Mouse (Mus musculus): ENCODE results near the gene Fbxw8. TPM values are rescaled to one million over a fixed set of nuclear protein-coding genes. Genes with fewer than 3 reads are reported as not detected.

The Fbxw8 gene
- polyA plus RNA-seq, 1 experiment from 2014 or later = 7.1 TPM

DNA sequence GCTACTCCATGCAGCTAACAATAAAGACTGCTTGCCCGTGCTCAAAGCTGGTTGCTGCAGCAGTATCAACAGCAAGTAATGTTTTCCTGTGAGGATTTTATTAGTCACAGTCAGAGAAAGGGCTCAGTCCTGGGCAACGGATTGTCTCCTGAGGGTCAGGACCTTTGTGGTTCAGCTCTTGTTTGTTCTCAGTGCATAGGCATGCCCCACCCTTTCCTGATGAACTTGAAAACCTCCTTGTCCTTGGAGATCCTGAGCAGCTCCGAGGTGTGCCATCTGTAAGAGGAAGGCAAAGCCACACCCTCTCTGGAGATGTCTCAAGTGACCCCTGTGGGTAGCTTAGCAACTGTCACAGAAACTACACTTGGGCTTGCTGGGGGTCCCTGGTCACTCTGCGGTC is 5.4 kb upstream of the Fbxw8 start:
- Histone ChIP-seq H3K4me1 (ENCODE audit: insufficient read depth) (peaks cover 3% of the 10 kb centered on the region; the same call in 1 of the 2 replicates), H3K36me3 (replicated peaks; ENCODE audit: insufficient read depth, low read length) (no peaks in the 10 kb centered on the region), H3K9ac (replicated peaks) (no peak overlapping the region), H3K4me2 (ENCODE audit: low read depth, low read length) (no peak overlapping the region), H3K9me3 (ENCODE audit: low read length) (no peaks in the 10 kb centered on the region), H3K27ac (ENCODE audit: low read depth) (no peak overlapping the region), H3K27me3 (ENCODE audit: insufficient read depth, low read length) (peaks cover 19% of the 10 kb centered on the region), H3K4me3 (ENCODE audit: low read depth, low read length) (no peak overlapping the region)
- WGBS (ENCODE audit: insufficient replicate concordance) = 27% methylated on average over 4 of the region's 4 CpGs
- DNase-seq (no peak), ATAC-seq (no peak)
- TF ChIP-seq CTCF (IDR thresholded peaks at IDR 0.05; ENCODE audit: low read depth) (no peak), EP300 (IDR thresholded peaks at IDR 0.05; ENCODE audit: low read depth) (no peak)

DNA sequence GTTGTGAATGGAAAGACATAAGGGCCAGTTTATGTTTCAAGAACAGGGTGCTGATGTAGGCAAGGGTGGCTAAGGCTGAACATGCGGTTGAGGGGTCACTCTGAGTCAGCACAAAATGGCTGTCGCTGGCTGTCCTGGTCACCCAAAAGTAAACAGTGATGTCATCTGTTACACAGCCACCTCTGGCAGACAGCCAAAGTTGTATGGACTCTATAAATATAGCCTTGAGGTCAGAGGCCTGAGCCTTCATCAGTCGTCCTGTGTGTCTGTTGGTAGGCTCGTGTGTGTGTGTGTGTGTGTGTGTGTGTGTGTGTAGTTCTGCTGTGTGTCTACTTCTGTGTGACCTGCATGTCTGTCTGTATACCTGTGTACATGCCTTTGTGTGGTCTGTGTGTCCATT is 1.7 kb upstream of the Fbxw8 start:
- ATAC-seq = peak; percentile 84
- H3K27ac ChIP-seq (ENCODE audit: low read depth) = peak overlapping the region; percentile 66
- DNase-seq = peak; percentile 77
- no peak overlapping the region for H3K9ac ChIP-seq (replicated peaks)
- no peak for TF ChIP-seq EP300 (IDR thresholded peaks at IDR 0.05; ENCODE audit: low read depth)
- no peak for TF ChIP-seq CTCF (IDR thresholded peaks at IDR 0.05; ENCODE audit: low read depth)
- no peaks in the 10 kb centered on the region for H3K9me3 ChIP-seq (ENCODE audit: low read length)
- H3K4me1 ChIP-seq (ENCODE audit: insufficient read depth) = peaks cover 7% of the 10 kb centered on the region
- no peaks in the 10 kb centered on the region for H3K36me3 ChIP-seq (replicated peaks; ENCODE audit: insufficient read depth, low read length)
- WGBS (ENCODE audit: insufficient replicate concordance) = 26% methylated on average over 4 of the region's 4 CpGs
- H3K27me3 ChIP-seq (ENCODE audit: insufficient read depth, low read length) = peaks cover 10% of the 10 kb centered on the region
- no peak overlapping the region for H3K4me2 ChIP-seq (ENCODE audit: low read depth, low read length)
- no peak overlapping the region for H3K4me3 ChIP-seq (ENCODE audit: low read depth, low read length)

DNA sequence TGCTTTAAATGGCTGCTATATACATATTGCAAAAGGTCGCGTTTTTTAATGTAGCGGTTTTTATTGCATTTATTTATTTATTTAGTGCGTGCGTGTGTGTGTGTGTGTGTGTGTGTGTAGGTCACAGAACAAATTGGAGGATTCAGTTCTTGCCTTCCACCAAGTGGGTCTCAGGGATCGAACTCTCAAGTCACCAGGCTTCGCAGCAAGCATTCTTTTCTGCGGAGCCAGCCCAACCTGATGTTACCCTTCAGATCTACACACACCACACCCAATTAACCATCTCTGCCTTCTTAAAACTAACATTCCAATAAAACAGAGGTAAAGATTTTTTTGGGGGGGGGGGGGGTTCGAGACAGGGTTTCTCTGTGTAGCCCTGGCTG is 292 bp upstream of the Fbxw8 start:
- 19% methylated on average over 9 of the region's 9 CpGs for whole genome bisulfite sequencing (ENCODE audit: insufficient replicate concordance)
- H3K9me3 ChIP-seq (ENCODE audit: low read length) = no peaks in the 10 kb centered on the region
- H3K27ac ChIP-seq (ENCODE audit: low read depth) = peak overlapping the region; percentile 39; the same call in 1 of the 2 replicates
- no peak overlapping the region for H3K9ac ChIP-seq (replicated peaks)
- no peaks in the 10 kb centered on the region for H3K36me3 ChIP-seq (replicated peaks; ENCODE audit: insufficient read depth, low read length)
- no peak for TF ChIP-seq EP300 (IDR thresholded peaks at IDR 0.05; ENCODE audit: low read depth)
- peaks cover under 1% of the 10 kb centered on the region; the same call in 1 of the 2 replicates for H3K27me3 ChIP-seq (ENCODE audit: insufficient read depth, low read length)
- H3K4me3 ChIP-seq (ENCODE audit: low read depth, low read length) = peak overlapping the region; percentile 95
- H3K4me2 ChIP-seq (ENCODE audit: low read depth, low read length) = peak overlapping the region; percentile 93
- peaks cover 7% of the 10 kb centered on the region for H3K4me1 ChIP-seq (ENCODE audit: insufficient read depth)
- ATAC-seq (no peak), DNase-seq (no peak)

DNA sequence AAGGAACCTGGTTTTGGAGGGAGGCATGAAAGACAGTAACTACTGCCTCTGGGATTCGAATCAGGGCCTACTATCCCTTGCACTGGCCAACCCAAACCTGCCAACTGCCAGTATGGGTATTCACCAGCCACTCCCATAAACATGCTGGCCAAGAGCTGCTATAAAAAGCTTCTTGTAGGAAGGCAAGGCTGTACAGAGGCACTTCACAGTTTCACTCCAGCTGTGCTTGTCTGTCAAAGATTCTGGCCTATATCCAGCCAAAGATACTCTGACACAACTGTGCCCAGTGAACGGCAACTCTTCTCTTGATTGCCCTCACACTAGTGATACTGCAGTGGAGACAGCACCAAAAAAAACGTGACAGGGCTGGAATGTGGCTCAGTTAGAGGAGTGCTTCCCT is 5.6 kb downstream of the Fbxw8 start:
- Histone ChIP-seq H3K4me2 (ENCODE audit: low read depth, low read length) (no peak overlapping the region), H3K4me1 (ENCODE audit: insufficient read depth) (peaks cover 4% of the 10 kb centered on the region), H3K9ac (replicated peaks) (no peak overlapping the region), H3K4me3 (ENCODE audit: low read depth, low read length) (no peak overlapping the region), H3K27me3 (ENCODE audit: insufficient read depth, low read length) (no peaks in the 10 kb centered on the region), H3K9me3 (ENCODE audit: low read length) (no peaks in the 10 kb centered on the region), H3K27ac (ENCODE audit: low read depth) (no peak overlapping the region), H3K36me3 (replicated peaks; ENCODE audit: insufficient read depth, low read length) (no peaks in the 10 kb centered on the region)
- TF ChIP-seq EP300 (IDR thresholded peaks at IDR 0.05; ENCODE audit: low read depth) (no peak), CTCF (IDR thresholded peaks at IDR 0.05; ENCODE audit: low read depth) (no peak)
- ATAC-seq = no peak
- DNase-seq = no peak
- 67% methylated on average over 3 of the region's 3 CpGs for WGBS (ENCODE audit: insufficient replicate concordance)

DNA sequence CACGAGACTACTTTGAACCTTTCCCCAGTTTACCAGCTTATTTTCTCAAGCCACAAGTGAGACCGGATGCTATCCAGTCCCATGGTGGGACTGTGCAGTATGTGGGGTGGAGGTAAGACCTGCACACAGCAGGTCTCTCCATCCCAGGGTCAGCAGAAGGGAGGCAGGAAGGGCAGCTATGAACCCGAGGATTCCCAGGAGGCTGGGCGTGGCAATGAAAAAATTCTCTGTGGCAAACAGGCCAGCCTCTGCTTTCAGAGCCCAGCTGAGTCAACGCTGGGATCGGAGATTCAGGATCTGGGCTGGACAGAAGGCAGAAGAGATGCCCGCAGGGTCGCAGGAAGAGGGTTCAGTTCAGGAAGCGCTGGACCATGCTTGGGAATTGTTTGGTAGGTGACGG is 8.0 kb downstream of the Fbxw8 start:
- no peak overlapping the region for H3K27ac ChIP-seq (ENCODE audit: low read depth)
- H3K4me3 ChIP-seq (ENCODE audit: low read depth, low read length) = no peak overlapping the region
- DNase-seq (no peak), ATAC-seq (no peak)
- H3K4me2 ChIP-seq (ENCODE audit: low read depth, low read length) = no peak overlapping the region
- WGBS (ENCODE audit: insufficient replicate concordance) = 81% methylated on average over 10 of the region's 10 CpGs
- no peak overlapping the region for H3K9ac ChIP-seq (replicated peaks)
- 0 out of 2 replicates have a peak, but pooled peaks cover 4% of the 10 kb centered on the region for H3K36me3 ChIP-seq (replicated peaks; ENCODE audit: insufficient read depth, low read length)
- TF ChIP-seq CTCF (IDR thresholded peaks at IDR 0.05; ENCODE audit: low read depth) (no peak), EP300 (IDR thresholded peaks at IDR 0.05; ENCODE audit: low read depth) (no peak)
- H3K9me3 ChIP-seq (ENCODE audit: low read length) = no peaks in the 10 kb centered on the region
- H3K27me3 ChIP-seq (ENCODE audit: insufficient read depth, low read length) = no peaks in the 10 kb centered on the region
- no peaks in the 10 kb centered on the region for H3K4me1 ChIP-seq (ENCODE audit: insufficient read depth)

DNA sequence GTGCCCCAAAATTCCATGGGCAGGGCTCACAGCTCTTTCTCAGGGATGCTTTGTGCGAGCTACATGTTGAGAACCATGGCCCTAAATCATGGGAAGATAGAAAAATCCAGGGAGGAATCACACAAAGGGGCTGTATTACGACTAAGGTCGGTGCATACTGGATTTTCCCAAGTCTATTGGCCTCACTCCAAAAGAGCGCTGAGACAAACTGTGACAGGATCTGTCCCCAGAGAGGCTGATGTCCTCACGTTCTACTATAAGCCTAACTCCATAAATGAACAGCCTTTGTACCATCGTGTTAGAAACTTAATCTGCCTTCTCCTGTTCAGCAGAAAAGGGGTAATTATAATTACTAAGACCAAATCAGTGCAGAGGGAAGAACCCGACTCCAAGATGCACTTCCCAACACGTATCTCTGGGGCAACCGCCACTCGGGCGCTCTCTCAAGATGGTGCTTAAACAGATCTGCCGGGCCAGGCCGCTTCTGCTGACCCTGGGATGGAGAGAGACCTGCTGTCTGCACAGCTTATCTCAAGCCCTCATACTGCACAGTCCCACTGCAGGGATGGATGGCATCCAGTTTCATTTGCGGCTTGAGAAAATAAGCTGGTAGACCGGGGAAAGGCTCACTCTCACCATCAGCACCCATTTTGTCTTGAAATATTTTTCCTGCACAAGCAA is 9.1 kb downstream of the Fbxw8 start:
- H3K27me3 ChIP-seq (ENCODE audit: insufficient read depth, low read length) = no peaks in the 10 kb centered on the region
- H3K36me3 ChIP-seq (replicated peaks; ENCODE audit: insufficient read depth, low read length) = 0 out of 2 replicates have a peak, but pooled peaks cover 11% of the 10 kb centered on the region
- ATAC-seq (no peak), DNase-seq (no peak)
- no peak overlapping the region for H3K4me3 ChIP-seq (ENCODE audit: low read depth, low read length)
- no peak for TF ChIP-seq EP300 (IDR thresholded peaks at IDR 0.05; ENCODE audit: low read depth)
- no peaks in the 10 kb centered on the region for H3K9me3 ChIP-seq (ENCODE audit: low read length)
- H3K27ac ChIP-seq (ENCODE audit: low read depth) = no peak overlapping the region
- H3K4me2 ChIP-seq (ENCODE audit: low read depth, low read length) = no peak overlapping the region
- WGBS (ENCODE audit: insufficient replicate concordance) = 75% methylated on average over 15 of the region's 15 CpGs
- H3K4me1 ChIP-seq (ENCODE audit: insufficient read depth) = no peaks in the 10 kb centered on the region
- H3K9ac ChIP-seq (replicated peaks) = no peak overlapping the region
